Comparison of ENCODE assay signal across 10 mouse cellular contexts in the genomic region with DNA sequence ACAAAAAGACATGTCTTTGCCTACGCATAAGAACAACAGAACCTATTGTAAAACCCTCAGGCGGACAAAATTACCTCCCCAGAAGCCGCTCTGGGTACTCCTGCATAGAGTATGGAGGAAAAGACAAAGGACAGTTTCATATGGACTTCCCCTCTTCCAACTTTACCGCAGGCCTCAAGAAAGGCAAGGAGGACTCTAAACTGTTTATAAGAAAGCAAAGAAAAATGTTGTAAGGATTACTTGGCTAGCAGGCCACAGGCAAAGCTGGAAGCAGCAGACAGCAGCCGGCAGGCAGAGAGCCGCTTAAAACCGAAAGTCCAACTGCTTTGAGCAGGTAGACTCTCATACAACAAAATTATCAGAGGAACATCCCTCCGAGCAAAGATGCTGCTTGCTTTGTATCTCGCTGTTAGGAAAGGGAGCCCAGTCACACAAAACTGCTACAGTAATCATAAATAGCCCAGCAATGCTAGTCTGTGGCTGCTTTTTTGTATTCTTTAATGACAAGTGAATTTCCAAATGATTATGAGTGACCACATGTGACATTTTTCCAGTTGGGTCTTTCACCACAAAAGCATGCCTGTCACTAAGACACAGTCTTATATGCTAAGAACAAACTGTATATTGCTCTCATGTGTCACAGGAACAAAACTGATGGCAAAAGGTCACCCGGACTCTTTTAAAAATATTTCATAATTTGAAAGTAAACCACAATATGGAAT. TPM values are rescaled to one million over a fixed set of nuclear protein-coding genes. Genes with fewer than 3 reads are reported as not detected.
DNase-seq lines count a peak whose midpoint lies in the region; ATAC-seq and TF ChIP-seq lines count a peak whose summit lies in the region.
"Had no signal": no experiment of that assay in that cellular context is flagged by ENCODE, and none has a peak within 500 bp of the region (broad histone marks: within the 10 kb centered on the region; RNA-seq: fewer than 3 reads in every experiment).

No protein-coding gene starts in this region.

- H3K36me3 ChIP-seq in hindbrain, embryonic 14.5 days (replicated peaks; ENCODE audit: control insufficient read depth, insufficient read depth) = no peaks in the 10 kb centered on the region
- no peaks in the 10 kb centered on the region for H3K36me3 ChIP-seq in neural tube, embryonic 11.5 days (ENCODE audit: control insufficient read depth, insufficient read depth, low read length)
- H3K36me3 ChIP-seq: liver, embryonic 15.5 days had no signal

- peaks cover 51% of the 10 kb centered on the region for H3K27me3 ChIP-seq in hindbrain, embryonic 14.5 days (ENCODE audit: control insufficient read depth, insufficient read depth, low read length)
- H3K27me3 ChIP-seq in neural tube, embryonic 11.5 days (ENCODE audit: control insufficient read depth, insufficient read depth, low read length) = peaks cover 3% of the 10 kb centered on the region; the same call in 1 of the 2 replicates

- peak; percentile 11 for ATAC-seq in activated CD4-positive, CD25-positive, alpha-beta regulatory T cell, adult 4 months
- ATAC-seq in hindbrain, embryonic 14.5 days (ENCODE audit: low FRiP score) = no peak
- no peak for ATAC-seq in neural tube, embryonic 11.5 days (ENCODE audit: insufficient read depth, low FRiP score, low TSS enrichment)
- ATAC-seq in erythroid progenitor cell, adult 5-6 weeks (replicated peaks; ENCODE audit: low FRiP score, poor library complexity, severe bottlenecking) = no peak

- peak overlapping the region; percentile 26 for H3K4me3 ChIP-seq in left cerebral cortex, adult 2 months
- no peak overlapping the region for H3K4me3 ChIP-seq in hindbrain, embryonic 14.5 days (replicated peaks; ENCODE audit: low read length)
- no peak overlapping the region for H3K4me3 ChIP-seq in neural tube, embryonic 11.5 days (ENCODE audit: low read depth, low read length)
- H3K4me3 ChIP-seq: erythroblast, embryonic 14.5 days; liver, embryonic 15.5 days had no signal

- 53% methylated on average over 10 of the region's 10 CpGs for WGBS in hindbrain, embryonic 14.5 days
- 38% methylated on average over 10 of the region's 10 CpGs for WGBS in neural tube, embryonic 11.5 days

- DNase-seq in left cerebral cortex, adult 2 months (ENCODE audit: extremely low spot score in 1 of 2, low spot score in 2 of 2) = no peak
- DNase-seq in left cerebral cortex, adult 11 months (ENCODE audit: low spot score) = no peak
- DNase-seq in hindbrain, embryonic 14.5 days (ENCODE audit: low spot score) = peak; percentile 26
- DNase-seq in neural tube, embryonic 11.5 days (ENCODE audit: low spot score) = peak; percentile 28
- no peak for DNase-seq in spleen, adult 18-20 months
- no peak for DNase-seq in layer of hippocampus, postnatal 10 days (ENCODE audit: low spot score in 2 of 2)

- H3K9ac ChIP-seq in hindbrain, embryonic 14.5 days = no peak overlapping the region
- H3K9ac ChIP-seq in neural tube, embryonic 11.5 days (ENCODE audit: low read length) = 0 out of 2 replicates have a peak overlapping the region, but pooled peaks have one; percentile 2
- H3K9ac ChIP-seq: liver, embryonic 15.5 days had no signal

- H3K4me2 ChIP-seq in hindbrain, embryonic 14.5 days (replicated peaks) = no peak overlapping the region
- H3K4me2 ChIP-seq in neural tube, embryonic 11.5 days (ENCODE audit: low read depth) = peak overlapping the region; percentile 30

- no peaks in the 10 kb centered on the region for H3K9me3 ChIP-seq in hindbrain, embryonic 14.5 days (ENCODE audit: control insufficient read depth, low read length)
- H3K9me3 ChIP-seq in neural tube, embryonic 11.5 days (ENCODE audit: control insufficient read depth, low read length) = no peaks in the 10 kb centered on the region
- H3K9me3 ChIP-seq: liver, embryonic 15.5 days had no signal

- peaks cover 16% of the 10 kb centered on the region for H3K4me1 ChIP-seq in hindbrain, embryonic 14.5 days (replicated peaks; ENCODE audit: control insufficient read depth, insufficient read depth, low read length)
- peaks cover 6% of the 10 kb centered on the region; the same call in 1 of the 2 replicates for H3K4me1 ChIP-seq in neural tube, embryonic 11.5 days (ENCODE audit: control insufficient read depth, insufficient read depth, low read length)

- intact Hi-C loops in left cerebral cortex, adult 2 months (cut with DNase I) = no loop called here

- TF ChIP-seq CTCF in left cerebral cortex, adult 2 months (IDR thresholded peaks at IDR 0.05) = no peak

- H3K27ac ChIP-seq in left cerebral cortex, adult 2 months = peak overlapping the region; percentile 83
- H3K27ac ChIP-seq in hindbrain, embryonic 14.5 days = no peak overlapping the region
- H3K27ac ChIP-seq in neural tube, embryonic 11.5 days (ENCODE audit: low read depth, low read length) = no peak overlapping the region
- H3K27ac ChIP-seq: liver, embryonic 15.5 days had no signal

RNA-seq across cellular contexts. Expression of gene Cradd, which starts 57.7 kb away (rescaled TPM):
- total RNA-seq in left cerebral cortex, adult 2 months (2021) = 1 to 10 TPM; 5.6 to 5.9 TPM
- 10 to 100 TPM; 31.3 to 34.4 TPM for polyA plus RNA-seq in activated CD4-positive, CD25-positive, alpha-beta regulatory T cell, adult 4 months (2017; shearing (Covaris generic))
- 9.9 and 11.6 TPM in 2 replicates for polyA plus RNA-seq in hindbrain, embryonic 14.5 days (2014; fragmentation: Nextera tagmentation; extraction: Ambion mirVana)
- polyA plus RNA-seq in neural tube, embryonic 11.5 days (2014; fragmentation: Nextera tagmentation; extraction: Ambion mirVana) = 12.5 and 14.0 TPM in 2 replicates
- 0.84 and 1.1 TPM in 2 replicates for total RNA-seq in erythroid progenitor cell, adult 5-6 weeks (2015; ENCODE audit: low replicate concordance)
- 1.5 TPM in 1 of 2 replicates, not detected in the other for total RNA-seq in erythroid progenitor cell, adult 5-6 weeks (2017; ENCODE audit: low replicate concordance)
- total RNA-seq in layer of hippocampus, postnatal 10 days (2021) = 1 to 10 TPM; 5.8 to 7.3 TPM

Comparison
In these comparisons a context has a peak if more than half of its experiments do, and no peak if none do; other contexts are left out.
1. DNase-seq: peak in hindbrain, embryonic 14.5 days (single experiment) and neural tube, embryonic 11.5 days (single experiment); none in left cerebral cortex, adult 2 months (0 of 2), left cerebral cortex, adult 11 months (single experiment), spleen, adult 18-20 months (0 of 2) and layer of hippocampus, postnatal 10 days (0 of 2).